Mouse (Mus musculus) lung, embryonic 15.5 days (tissue): Measurements from ENCODE around the gene Krt83. TPM values are rescaled to one million over a fixed set of nuclear protein-coding genes. Genes with fewer than 3 reads are reported as not detected.

Experiments
- ATAC-seq: fragments of 200-750 bp; cut with Nextera tagmentation; 2 replicates; pipeline ENCODE4 v1.8.0; 2017; ENCODE audit warnings: moderate number of reproducible peaks, borderline replicate concordance; ENCODE audit not compliant: low FRiP score, low TSS enrichment; ENCODE audit errors: extremely low read depth
- H3K27ac ChIP-seq: fragments of 300-500 bp; sonication (generic); 2 replicates; pipeline ENCODE4 v1.5.1; 2015; ENCODE audit warnings: moderate library complexity, mild to moderate bottlenecking, inconsistent platforms
- H3K27me3 ChIP-seq: fragments of 300-500 bp; sonication (generic); 2 replicates; pipeline ENCODE4 v1.6.1; 2015; ENCODE audit warnings: inconsistent platforms
- H3K36me3 ChIP-seq: fragments of 300-500 bp; sonication (generic); 2 replicates; pipeline ENCODE4 v1.6.1; 2015; ENCODE audit warnings: inconsistent platforms
- H3K4me1 ChIP-seq: fragments of 300-500 bp; sonication (generic); 2 replicates; pipeline ENCODE4 v1.6.1; 2015; ENCODE audit warnings: inconsistent platforms
- H3K4me2 ChIP-seq: fragments of 300-500 bp; sonication (generic); 2 replicates; pipeline ENCODE4 v1.6.1; 2015; ENCODE audit warnings: inconsistent platforms, mild to moderate bottlenecking, moderate library complexity
- H3K4me3 ChIP-seq: fragments of 300-500 bp; sonication (generic); 2 replicates; pipeline ENCODE4 v1.5.1; 2015; ENCODE audit warnings: mild to moderate bottlenecking, inconsistent platforms
- H3K9ac ChIP-seq: fragments of 300-500 bp; sonication (generic); 2 replicates; pipeline ENCODE4 v1.6.1; 2015; ENCODE audit warnings: inconsistent platforms
- H3K9me3 ChIP-seq: fragments of 300-500 bp; sonication (generic); 2 replicates; pipeline ENCODE4 v1.6.1; 2016; ENCODE audit warnings: inconsistent platforms
- WGBS: fragments of 180-500 bp; shearing (Covaris S2); methylation state at CpG from one replicate; pipeline ENCODE4 v1.1.7; 2015; 5-methylcytosine and 5-hydroxymethylcytosine counted together
- polyA plus RNA-seq: library from polyadenylated mRNA; unstranded; fragments of >200 nt; fragmentation: Nextera tagmentation; extraction: Ambion mirVana; gene quantifications from 2 replicates; pipeline ENCODE4 v1.2.1, GENCODE M21; 2015

Gene Krt83
- polyA plus RNA-seq, 1 experiment from 2014 or later = not detected

- ATAC-seq = no peak
- Histone ChIP-seq H3K4me1 (0 out of 2 replicates have a peak, but pooled peaks cover under 1% of the 10 kb centered on the region), H3K4me2 (no peak within 1 kb of the TSS), H3K9ac (no peak within 1 kb of the TSS), H3K36me3 (no peaks in the 10 kb centered on the region), H3K27me3 (no peaks in the 10 kb centered on the region), H3K4me3 (no peak within 1 kb of the TSS), H3K9me3 (no peaks in the 10 kb centered on the region), H3K27ac (no peak within 1 kb of the TSS)
- 77% methylated on average over 13 of the region's 13 CpGs for whole genome bisulfite sequencing
These were observed 27.7 kb downstream of the Krt83 start, which contains the start of gene Krt81 for GRCm38 (mm10) chr15:101463651-101464050. Krt81 (minus strand) TSS chr15:101463751.

GRCm38 (mm10) chr15:101459283-101459682 is 32.0 kb downstream of the Krt83 start:
- ATAC-seq = no peak
- H3K9ac ChIP-seq = no peak overlapping the region
- 75% methylated on average over 14 of the region's 14 CpGs for WGBS
- no peak overlapping the region for H3K4me2 ChIP-seq
- no peak overlapping the region for H3K4me3 ChIP-seq
- H3K36me3 ChIP-seq = no peaks in the 10 kb centered on the region
- H3K9me3 ChIP-seq = no peaks in the 10 kb centered on the region
- H3K27me3 ChIP-seq = no peaks in the 10 kb centered on the region
- 0 out of 2 replicates have a peak, but pooled peaks cover 6% of the 10 kb centered on the region for H3K4me1 ChIP-seq
- H3K27ac ChIP-seq = no peak overlapping the region

DNA sequence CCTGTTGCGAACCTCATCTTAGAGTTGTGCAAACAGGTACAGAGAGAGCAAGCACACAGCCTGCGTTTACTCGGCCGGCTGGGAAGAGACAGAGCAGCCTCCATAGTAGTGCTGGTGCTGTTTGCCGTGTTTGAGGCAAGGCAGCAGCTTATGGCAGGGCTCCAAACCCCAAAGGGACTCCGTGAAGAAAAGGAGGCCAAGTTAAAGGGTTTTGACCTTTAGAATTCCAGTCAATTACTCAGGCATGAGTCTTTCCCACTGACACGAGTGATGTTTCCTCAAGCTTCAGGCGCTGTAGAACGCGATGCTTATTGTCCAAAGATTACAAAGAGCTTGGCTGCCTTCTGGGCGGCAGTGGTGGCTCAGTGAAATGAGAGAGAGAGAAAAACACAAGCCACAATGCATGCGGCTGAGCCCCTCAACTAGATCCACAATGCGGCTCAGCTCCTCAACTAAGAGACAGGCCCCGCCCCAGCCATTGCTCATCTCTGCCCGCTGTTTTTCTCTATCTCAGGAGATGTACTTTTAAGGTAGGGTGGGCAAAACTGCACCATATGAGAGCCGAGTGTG is 32.9 kb downstream of the Krt83 start:
- H3K9me3 ChIP-seq = no peaks in the 10 kb centered on the region
- H3K27me3 ChIP-seq = no peaks in the 10 kb centered on the region
- no peak overlapping the region for H3K4me2 ChIP-seq
- ATAC-seq = no peak
- H3K4me1 ChIP-seq = 0 out of 2 replicates have a peak, but pooled peaks cover 6% of the 10 kb centered on the region
- 44% methylated on average over 16 of the region's 16 CpGs for WGBS
- no peak overlapping the region for H3K4me3 ChIP-seq
- H3K36me3 ChIP-seq = no peaks in the 10 kb centered on the region
- H3K27ac ChIP-seq = no peak overlapping the region
- H3K9ac ChIP-seq = no peak overlapping the region

GRCm38 (mm10) chr15:101455891-101456290 is 35.4 kb downstream of the Krt83 start:
- WGBS = 85% methylated on average over 6 of the region's 6 CpGs

GRCm38 (mm10) chr15:101455292-101455691 is 36.0 kb downstream of the Krt83 start:
- H3K9ac ChIP-seq = no peak overlapping the region
- no peak for ATAC-seq
- H3K9me3 ChIP-seq = no peaks in the 10 kb centered on the region
- 0 out of 2 replicates have a peak, but pooled peaks cover 6% of the 10 kb centered on the region for H3K4me1 ChIP-seq
- H3K27ac ChIP-seq = no peak overlapping the region
- no peaks in the 10 kb centered on the region for H3K36me3 ChIP-seq
- H3K4me2 ChIP-seq = no peak overlapping the region
- no peaks in the 10 kb centered on the region for H3K27me3 ChIP-seq
- H3K4me3 ChIP-seq = no peak overlapping the region
- 70% methylated on average over 2 of the region's 2 CpGs for WGBS

More at GRCm38 (mm10) chr15:101455891-101456290, 35.4 kb downstream of the Krt83 start:
- Histone ChIP-seq H3K36me3 (no peaks in the 10 kb centered on the region), H3K27me3 (no peaks in the 10 kb centered on the region), H3K4me2 (no peak overlapping the region), H3K9ac (no peak overlapping the region), H3K9me3 (no peaks in the 10 kb centered on the region), H3K27ac (no peak overlapping the region), H3K4me3 (no peak overlapping the region), H3K4me1 (0 out of 2 replicates have a peak, but pooled peaks cover 6% of the 10 kb centered on the region)
- no peak for ATAC-seq

DNA sequence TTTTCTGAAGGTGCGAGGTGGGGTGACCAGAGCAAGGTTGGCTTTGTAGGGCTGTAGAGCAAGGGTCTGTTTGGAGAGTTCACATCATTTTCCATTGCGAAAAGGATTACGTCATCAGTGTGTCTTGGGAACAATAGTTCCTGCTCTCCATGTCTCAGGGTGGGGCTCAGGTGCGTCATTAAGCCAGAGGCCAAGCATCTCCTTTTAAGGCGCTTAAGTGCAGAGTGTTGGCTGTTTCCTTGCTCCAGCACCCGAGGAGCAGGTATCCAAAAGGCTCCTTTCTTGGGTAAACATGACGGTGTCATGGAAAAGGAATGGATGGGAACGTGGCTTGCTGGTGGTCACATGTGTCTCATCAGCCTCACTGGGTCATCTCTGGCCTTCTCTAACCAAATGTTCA is 36.5 kb downstream of the Krt83 start:
- Histone ChIP-seq H3K9me3 (no peaks in the 10 kb centered on the region), H3K4me3 (no peak overlapping the region), H3K9ac (no peak overlapping the region), H3K27ac (no peak overlapping the region), H3K36me3 (no peaks in the 10 kb centered on the region), H3K27me3 (no peaks in the 10 kb centered on the region), H3K4me1 (0 out of 2 replicates have a peak, but pooled peaks cover 6% of the 10 kb centered on the region), H3K4me2 (no peak overlapping the region)
- WGBS = 61% methylated on average over 8 of the region's 8 CpGs
- no peak for ATAC-seq

DNA sequence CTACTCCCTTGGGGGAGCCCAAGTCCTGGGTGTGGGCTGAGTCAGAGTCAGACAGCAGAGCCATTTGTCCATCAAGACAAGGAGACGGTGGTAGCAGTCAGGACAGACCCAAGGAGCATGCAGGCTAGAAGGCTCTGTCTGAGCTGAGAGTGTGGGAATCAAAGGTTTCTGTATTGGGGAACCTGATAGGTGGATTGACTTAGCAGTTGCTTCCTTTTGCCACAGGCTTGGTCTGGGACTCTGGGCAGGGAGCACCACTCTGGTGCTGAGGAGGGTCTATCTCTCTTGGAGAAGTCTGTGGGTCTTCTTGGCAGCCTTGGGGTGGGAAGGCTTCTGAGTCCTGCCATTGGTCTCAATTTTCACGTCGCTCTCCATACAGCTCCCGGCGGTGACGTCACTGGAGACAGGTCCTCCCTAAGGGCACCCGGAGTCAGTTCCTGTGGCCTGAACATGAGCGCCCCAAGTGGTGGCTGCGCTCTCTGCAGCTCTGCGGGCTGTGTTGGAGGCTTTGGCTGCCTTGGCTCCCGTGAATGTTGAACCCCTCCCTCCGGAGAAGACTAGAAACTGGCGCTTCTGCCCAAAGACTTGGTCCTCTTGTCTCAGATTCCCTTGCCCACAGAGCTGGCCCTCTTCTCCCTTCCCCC is 38.1 kb downstream of the Krt83 start:
- Histone ChIP-seq H3K9me3 (no peaks in the 10 kb centered on the region), H3K27ac (no peak overlapping the region), H3K9ac (no peak overlapping the region), H3K36me3 (no peaks in the 10 kb centered on the region), H3K4me3 (no peak overlapping the region), H3K27me3 (no peaks in the 10 kb centered on the region), H3K4me1 (0 out of 2 replicates have a peak, but pooled peaks cover 1% of the 10 kb centered on the region), H3K4me2 (no peak overlapping the region)
- ATAC-seq = peak; percentile 67; the same call in 1 of the 2 replicates
- 3% methylated on average over 13 of the region's 13 CpGs for WGBS

DNA sequence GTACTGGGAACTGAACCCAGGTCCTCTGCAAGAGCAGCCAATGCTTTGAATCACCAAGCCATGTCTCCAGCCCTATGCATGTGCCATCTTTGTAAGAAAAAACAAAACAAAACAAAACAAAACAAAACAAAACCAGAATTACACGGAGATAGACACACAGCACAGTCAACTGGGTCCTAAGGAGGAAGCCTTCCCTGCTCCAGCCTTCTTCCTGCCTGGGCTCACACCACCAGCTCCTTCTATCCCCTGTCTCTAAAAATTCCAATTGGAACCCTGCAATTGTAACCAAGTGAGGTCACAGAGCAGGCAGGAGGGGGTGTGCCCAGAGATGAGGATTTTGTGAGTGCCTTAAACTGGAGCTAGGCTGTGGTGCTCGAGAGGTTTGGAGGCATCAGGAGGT is 43.9 kb downstream of the Krt83 start, which contains the start of gene Krt88:
TSS of gene Krt88 (plus strand) at position 301 of the 400 bp plus-strand sequence.
- Histone ChIP-seq H3K27me3 (no peaks in the 10 kb centered on the region), H3K9me3 (no peaks in the 10 kb centered on the region), H3K36me3 (no peaks in the 10 kb centered on the region), H3K4me3 (no peak within 1 kb of the TSS), H3K4me1 (no peaks in the 10 kb centered on the region), H3K27ac (no peak within 1 kb of the TSS), H3K9ac (no peak within 1 kb of the TSS), H3K4me2 (no peak within 1 kb of the TSS)
- 62% methylated on average over 2 of the region's 2 CpGs for WGBS
- no peak for ATAC-seq

- ATAC-seq = no peak
These were observed 44.7 kb downstream of the Krt83 start for GRCm38 (mm10) chr15:101446572-101446971.

DNA sequence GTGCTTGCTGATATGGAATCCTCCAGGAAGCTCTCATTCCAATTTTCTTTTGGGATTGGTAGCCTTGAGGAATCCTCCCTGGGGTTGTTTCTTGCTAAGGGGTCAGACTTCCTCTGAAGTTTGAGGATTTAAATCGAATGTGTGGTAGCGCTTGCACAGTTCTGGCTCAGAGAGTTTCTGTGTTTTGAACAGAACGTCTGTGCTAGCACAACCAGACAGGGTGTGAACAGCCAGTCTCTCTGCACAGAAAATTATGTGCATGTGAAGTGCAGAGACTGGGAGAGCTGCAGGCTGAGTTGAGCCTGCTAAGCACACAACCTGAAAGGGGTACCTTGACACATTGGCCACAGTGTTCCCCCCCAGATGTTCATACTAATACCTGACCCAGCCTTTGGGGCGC is 50.5 kb downstream of the Krt83 start:
- H3K9me3 ChIP-seq = no peaks in the 10 kb centered on the region
- H3K4me3 ChIP-seq = no peak overlapping the region
- ATAC-seq = no peak
- no peak overlapping the region for H3K27ac ChIP-seq
- no peak overlapping the region for H3K9ac ChIP-seq
- no peak overlapping the region for H3K4me2 ChIP-seq
- H3K36me3 ChIP-seq = no peaks in the 10 kb centered on the region
- H3K27me3 ChIP-seq = peaks cover 34% of the 10 kb centered on the region
- WGBS = 62% methylated on average over 4 of the region's 4 CpGs
- H3K4me1 ChIP-seq = peaks cover 7% of the 10 kb centered on the region

More at GRCm38 (mm10) chr15:101446572-101446971, 44.7 kb downstream of the Krt83 start:
- 63% methylated on average over 11 of the region's 11 CpGs for WGBS
- Histone ChIP-seq H3K27ac (no peak overlapping the region), H3K9me3 (no peaks in the 10 kb centered on the region), H3K4me1 (no peaks in the 10 kb centered on the region), H3K4me3 (no peak overlapping the region), H3K4me2 (no peak overlapping the region), H3K9ac (no peak overlapping the region), H3K27me3 (no peaks in the 10 kb centered on the region), H3K36me3 (no peaks in the 10 kb centered on the region)

DNA sequence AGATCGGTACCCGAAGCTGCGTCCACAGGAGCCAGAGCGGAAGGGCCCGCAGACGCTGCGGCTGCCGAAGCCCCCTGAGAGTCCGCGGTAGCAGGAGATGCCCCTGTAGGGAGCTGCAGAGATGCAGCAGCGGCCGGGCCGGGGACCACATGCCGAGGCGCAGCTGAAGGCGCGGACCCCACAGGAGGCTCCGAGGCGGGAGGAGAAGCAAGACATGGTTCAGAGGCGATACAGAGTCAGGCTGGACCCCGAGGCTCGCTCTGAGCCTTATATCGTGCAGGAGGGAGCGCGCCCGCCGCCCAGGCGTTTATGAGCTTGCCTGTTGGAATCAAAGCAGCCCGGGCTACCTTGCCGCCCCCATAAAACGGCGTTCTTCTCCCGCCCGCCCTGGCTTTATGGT is 52.8 kb downstream of the Krt83 start, which contains the start of gene Krt87:
TSS of gene Krt87 (minus strand) at position 250 of the 400 bp plus-strand sequence.
- peaks cover 7% of the 10 kb centered on the region for H3K4me1 ChIP-seq
- ATAC-seq = no peak

GRCm38 (mm10) chr15:101436611-101437010 is 54.7 kb downstream of the Krt83 start:
- Histone ChIP-seq H3K27me3 (peaks cover 34% of the 10 kb centered on the region), H3K4me1 (peaks cover 7% of the 10 kb centered on the region), H3K9ac (no peak overlapping the region), H3K4me3 (no peak overlapping the region), H3K27ac (no peak overlapping the region), H3K9me3 (no peaks in the 10 kb centered on the region), H3K4me2 (no peak overlapping the region), H3K36me3 (no peaks in the 10 kb centered on the region)
- no peak for ATAC-seq
- WGBS = 66% methylated on average over 7 of the region's 7 CpGs

More for the DNA sequence above, 52.8 kb downstream of the Krt83 start, which contains the start of gene Krt87:
- Histone ChIP-seq H3K4me3 (peak within 1 kb of the TSS; percentile 12; the same call in 1 of the 2 replicates), H3K9ac (no peak within 1 kb of the TSS), H3K27me3 (peaks cover 34% of the 10 kb centered on the region), H3K9me3 (no peaks in the 10 kb centered on the region), H3K4me2 (peak within 1 kb of the TSS; percentile 37), H3K27ac (no peak within 1 kb of the TSS), H3K36me3 (no peaks in the 10 kb centered on the region)
- 2% methylated on average over 30 of the region's 34 CpGs for WGBS
